Mouse (Mus musculus): ENCODE results near the gene Myo15b.

Gene Myo15b

GRCm38 (mm10) chr11:115902831-115903230 lies 44.6 kb downstream of the Myo15b start:
- DNase-seq (ENCODE audit: low spot score in 2 of 2), result no peak

- DNase-seq (ENCODE audit: low spot score in 2 of 2), result no peak
Observed at GRCm38 (mm10) chr11:115903384-115904230, 45.4 kb downstream of the Myo15b start.

GRCm38 (mm10) chr11:115904231-115904955 lies 46.2 kb downstream of the Myo15b start:
- no peak for DNase-seq (ENCODE audit: low spot score in 2 of 2)

- DNase-seq (ENCODE audit: low spot score in 2 of 2), result peak in 1 of 2 experiments; percentile 23
Observed at GRCm38 (mm10) chr11:115904956-115905790, 47.0 kb downstream of the Myo15b start.

GRCm38 (mm10) chr11:115906116-115906515 lies 47.9 kb downstream of the Myo15b start:
- DNase-seq (ENCODE audit: low spot score in 2 of 2), result no peak

- DNase-seq (ENCODE audit: low spot score in 2 of 2), result no peak
Observed at GRCm38 (mm10) chr11:115906521-115906920, 48.3 kb downstream of the Myo15b start.

- DNase-seq (ENCODE audit: low spot score in 2 of 2), result no peak
Observed at GRCm38 (mm10) chr11:115911134-115911561, 52.9 kb downstream of the Myo15b start.

- no peak for DNase-seq (ENCODE audit: low spot score in 2 of 2)
Observed at GRCm38 (mm10) chr11:115911632-115912376, 53.6 kb downstream of the Myo15b start, which contains the start of gene Smim6. TSS of gene Smim6 (plus strand) at chr11:115912017.

GRCm38 (mm10) chr11:115916579-115916978 lies 58.4 kb downstream of the Myo15b start:
- no peak for DNase-seq (ENCODE audit: low spot score in 2 of 2)

- no peak for DNase-seq (ENCODE audit: low spot score in 2 of 2)
Observed at GRCm38 (mm10) chr11:115918637-115919036, 60.4 kb downstream of the Myo15b start.

GRCm38 (mm10) chr11:115919073-115919472 lies 60.9 kb downstream of the Myo15b start:
- DNase-seq (ENCODE audit: low spot score in 2 of 2), result no peak

- DNase-seq (ENCODE audit: low spot score in 2 of 2), result peak in 1 of 2 experiments; percentile 36
Observed at GRCm38 (mm10) chr11:115920110-115920818, 62.1 kb downstream of the Myo15b start.

- no peak for DNase-seq (ENCODE audit: low spot score in 2 of 2)
Observed at GRCm38 (mm10) chr11:115921986-115922385, 63.8 kb downstream of the Myo15b start.

GRCm38 (mm10) chr11:115929031-115929430 lies 70.8 kb downstream of the Myo15b start:
- no peak for DNase-seq (ENCODE audit: low spot score in 2 of 2)

- DNase-seq (ENCODE audit: low spot score in 2 of 2), result no peak
Observed at GRCm38 (mm10) chr11:115929818-115930217, 71.6 kb downstream of the Myo15b start.

- no peak for DNase-seq (ENCODE audit: low spot score in 2 of 2)
Observed at GRCm38 (mm10) chr11:115931235-115931634, 73.0 kb downstream of the Myo15b start.

GRCm38 (mm10) chr11:115933108-115933746 lies 75.0 kb downstream of the Myo15b start, which contains the start of the genes Sap30bp and Recql5:
TSS of gene Sap30bp (plus strand) at chr11:115933282.
TSS of gene Recql5 (minus strand) at chr11:115933477.
- DNase-seq (ENCODE audit: low spot score in 2 of 2), result peak; percentile 95 to 99

- DNase-seq (ENCODE audit: low spot score in 2 of 2), result no peak
Observed at GRCm38 (mm10) chr11:115933747-115934110, 75.5 kb downstream of the Myo15b start.

- DNase-seq (ENCODE audit: low spot score in 2 of 2), result peak in 1 of 2 experiments; percentile 88
Observed at GRCm38 (mm10) chr11:115939690-115940329, 81.6 kb downstream of the Myo15b start.
